Mouse (Mus musculus) heart, embryonic 14.5 days (tissue): ENCODE results near the gene E130114P18Rik. TPM values are rescaled to one million over a fixed set of nuclear protein-coding genes. Genes with fewer than 3 reads are reported as not detected.
A peak's percentile ranks its signal among the peaks of the same experiment; 100 is the strongest.

Source experiments
- ATAC-seq: fragments of 200-750 bp; cut with Nextera tagmentation; 2 replicates; pipeline ENCODE4 v1.8.0; 2017; ENCODE audit warnings: low read depth, moderate TSS enrichment; ENCODE audit not compliant: insufficient number of reproducible peaks, insufficient read depth, low FRiP score
- H3K27ac ChIP-seq, 2 experiments: fragments of 200-500 bp in 1 of 2; fragments of 300-500 bp in 1 of 2; sonication (generic) in 1 of 2; replicated peaks in 1 of 2; 2 replicates each; pipeline ENCODE4 v1.5.1; 2012 to 2014; ENCODE audit warnings: low read depth in 2 of 2, low read length in 2 of 2, control low read depth in 1 of 2, mild to moderate bottlenecking in 1 of 2, mixed read lengths in 1 of 2; ENCODE audit not compliant: control insufficient read depth in 1 of 2, insufficient read depth in 1 of 2
- H3K27me3 ChIP-seq: fragments of 300-500 bp; sonication (generic); 2 replicates; pipeline ENCODE4 v1.6.1; 2014; ENCODE audit warnings: mild to moderate bottlenecking, low read length, control low read depth; ENCODE audit not compliant: control insufficient read depth, insufficient read depth
- H3K36me3 ChIP-seq: fragments of 300-500 bp; sonication (generic); 2 replicates; pipeline ENCODE4 v1.6.1; 2014; ENCODE audit warnings: mild to moderate bottlenecking, control low read depth, low read length, mixed read lengths; ENCODE audit not compliant: control insufficient read depth, insufficient read depth
- H3K4me1 ChIP-seq, 2 experiments: fragments of 200-500 bp in 1 of 2; fragments of 300-500 bp in 1 of 2; sonication (generic) in 1 of 2; 2 replicates each; pipeline ENCODE4 v1.6.1; 2012 to 2014; ENCODE audit warnings: low read length in 2 of 2, control low read depth in 1 of 2, mixed read lengths in 1 of 2; ENCODE audit not compliant: control insufficient read depth in 2 of 2, insufficient read depth in 2 of 2
- H3K4me2 ChIP-seq: fragments of 300-500 bp; sonication (generic); 2 replicates; pipeline ENCODE4 v1.6.1; 2014; ENCODE audit warnings: mild to moderate bottlenecking, low read length
- H3K4me3 ChIP-seq, 2 experiments: fragments of 200-500 bp in 1 of 2; fragments of 300-500 bp in 1 of 2; sonication (generic) in 1 of 2; 2 replicates each; pipeline ENCODE4 v1.5.1; 2012 to 2014; ENCODE audit warnings: low read length in 2 of 2, mild to moderate bottlenecking in 2 of 2, control low read depth in 1 of 2, low read depth in 1 of 2, moderate library complexity in 1 of 2; ENCODE audit not compliant: control insufficient read depth in 1 of 2, insufficient read depth in 1 of 2
- H3K9ac ChIP-seq: fragments of 300-500 bp; sonication (generic); 2 replicates; pipeline ENCODE4 v1.6.1; 2014; ENCODE audit warnings: mild to moderate bottlenecking, low read length
- H3K9me3 ChIP-seq: fragments of 300-500 bp; sonication (generic); 2 replicates; pipeline ENCODE4 v1.6.1; 2016; ENCODE audit warnings: low read length, control low read depth; ENCODE audit not compliant: control insufficient read depth
- WGBS: fragments of 180-500 bp; shearing (Covaris S2); extraction: QIAGEN DNeasy Blood & Tissue Kit; methylation state at CpG from one replicate; pipeline ENCODE4 v1.1.7; 2014; 5-methylcytosine and 5-hydroxymethylcytosine counted together
- polyA plus RNA-seq: library from polyadenylated mRNA; unstranded; fragments of >200 nt; fragmentation: Nextera tagmentation; extraction: Ambion mirVana; gene quantifications from 2 replicates; pipeline ENCODE4 v1.2.1, GENCODE M21; 2014

The E130114P18Rik gene
- polyA plus RNA-seq, 1 experiment from 2014 or later = 0.59 TPM

- no peak overlapping the region for H3K4me3 ChIP-seq
- peak; percentile 39; the same call in 1 of the 2 replicates for ATAC-seq
- no peak overlapping the region for H3K9ac ChIP-seq
- H3K9me3 ChIP-seq = no peaks in the 10 kb centered on the region
- no peak overlapping the region for H3K27ac ChIP-seq
- WGBS = 13% methylated on average over 5 of the region's 5 CpGs
- no peaks in the 10 kb centered on the region for H3K27me3 ChIP-seq
- no peaks in the 10 kb centered on the region for H3K36me3 ChIP-seq
- peaks cover 4 to 19% of the 10 kb centered on the region in 2 experiments for H3K4me1 ChIP-seq
- H3K4me2 ChIP-seq = no peak overlapping the region
These were observed 184.0 kb downstream of the E130114P18Rik start for GRCm38 (mm10) chr4:97593869-97594268.

- no peak overlapping the region for H3K27ac ChIP-seq
- no peak for ATAC-seq
- H3K27me3 ChIP-seq = no peaks in the 10 kb centered on the region
- H3K4me3 ChIP-seq = no peak overlapping the region
- peaks cover 4 to 19% of the 10 kb centered on the region in 2 experiments for H3K4me1 ChIP-seq
- H3K4me2 ChIP-seq = no peak overlapping the region
- H3K36me3 ChIP-seq = no peaks in the 10 kb centered on the region
- H3K9ac ChIP-seq = no peak overlapping the region
- H3K9me3 ChIP-seq = no peaks in the 10 kb centered on the region
- WGBS = 73% methylated on average over 1 of the region's 1 CpGs
These were observed 188.1 kb downstream of the E130114P18Rik start for GRCm38 (mm10) chr4:97589790-97590189.

DNA sequence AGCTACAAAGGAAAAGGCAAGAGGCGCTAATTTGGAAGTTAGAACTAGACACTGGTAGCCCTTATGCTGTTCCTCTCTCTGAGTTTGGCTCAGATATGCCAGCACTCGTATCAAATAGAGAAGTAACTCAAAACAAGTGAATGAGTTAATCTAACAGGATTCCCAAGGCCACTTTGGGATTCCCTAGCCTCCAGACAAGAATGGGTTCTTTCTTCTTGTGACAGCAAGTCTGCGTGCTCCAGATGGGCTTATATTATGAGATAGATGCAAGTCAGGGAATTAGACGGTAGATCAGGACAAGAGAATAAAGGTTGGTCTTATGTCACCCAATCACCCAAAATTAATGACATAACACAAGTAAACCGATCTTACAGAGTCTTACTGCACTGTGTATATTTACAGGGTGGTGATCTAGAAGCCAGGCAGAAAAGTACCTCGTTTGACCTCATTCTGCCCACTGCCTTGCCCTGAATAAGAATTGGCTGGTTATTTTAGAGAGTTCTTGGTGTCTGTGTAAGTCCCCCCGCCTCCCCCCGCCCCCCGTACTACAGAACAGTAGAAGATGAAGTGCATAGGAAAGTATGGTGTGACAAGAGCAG is 190.4 kb downstream of the E130114P18Rik start:
- no peaks in the 10 kb centered on the region for H3K36me3 ChIP-seq
- no peak for ATAC-seq
- no peak overlapping the region for H3K4me2 ChIP-seq
- H3K27me3 ChIP-seq = no peaks in the 10 kb centered on the region
- no peak overlapping the region for H3K27ac ChIP-seq
- no peak overlapping the region for H3K9ac ChIP-seq
- H3K9me3 ChIP-seq = no peaks in the 10 kb centered on the region
- 77% methylated on average over 9 of the region's 9 CpGs for WGBS
- H3K4me1 ChIP-seq = no peaks in the 10 kb centered on the region; a peak in 1 of 4 replicates
- no peak overlapping the region for H3K4me3 ChIP-seq

- H3K4me2 ChIP-seq = no peak overlapping the region
- H3K27me3 ChIP-seq = no peaks in the 10 kb centered on the region
- no peaks in the 10 kb centered on the region for H3K36me3 ChIP-seq
- ATAC-seq = no peak
- WGBS = 88% methylated on average over 7 of the region's 7 CpGs
- no peaks in the 10 kb centered on the region for H3K9me3 ChIP-seq
- H3K4me1 ChIP-seq = peaks cover 2 to 4% of the 10 kb centered on the region in 2 experiments; a peak in 2 of 4 replicates
- H3K4me3 ChIP-seq = no peak overlapping the region
- H3K27ac ChIP-seq = no peak overlapping the region
- H3K9ac ChIP-seq = no peak overlapping the region
These were observed 192.7 kb downstream of the E130114P18Rik start for GRCm38 (mm10) chr4:97585170-97585569.

DNA sequence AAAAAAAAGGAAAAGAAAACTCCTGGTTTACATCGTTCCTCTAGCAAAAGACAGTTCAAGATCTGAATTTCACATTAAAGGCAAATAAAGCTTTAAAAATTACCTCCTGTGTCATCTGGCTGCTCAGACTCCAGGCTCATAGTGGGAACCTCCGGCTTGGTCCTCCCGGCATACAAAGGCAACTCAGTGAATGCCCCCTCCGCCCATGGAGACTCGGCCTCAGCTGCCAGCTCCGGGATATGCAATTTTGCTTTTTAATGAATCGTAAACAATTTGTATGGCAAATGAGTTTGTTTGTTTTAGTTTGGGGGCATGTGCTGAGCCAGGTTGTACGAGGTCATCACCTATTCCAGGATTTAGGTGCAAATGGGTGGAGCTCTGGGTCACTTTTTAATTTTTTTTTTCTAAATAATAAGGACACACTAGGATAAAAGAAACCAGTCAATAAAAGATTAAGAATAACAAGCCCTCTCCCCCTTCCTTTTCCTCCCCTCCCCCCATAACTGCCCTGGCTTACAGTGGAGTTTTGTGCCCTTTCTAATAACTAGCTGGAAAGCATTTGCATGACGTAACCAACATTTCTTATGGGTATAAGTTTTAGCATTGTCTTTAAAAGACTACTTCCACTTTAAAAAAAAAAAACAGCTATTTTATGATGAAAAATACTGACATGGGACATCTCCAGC is 193.3 kb downstream of the E130114P18Rik start:
- Histone ChIP-seq H3K9me3 (no peaks in the 10 kb centered on the region), H3K27ac (no peak overlapping the region), H3K36me3 (no peaks in the 10 kb centered on the region), H3K4me1 (peaks cover 2 to 4% of the 10 kb centered on the region in 2 experiments; a peak in 2 of 4 replicates), H3K4me2 (no peak overlapping the region), H3K9ac (no peak overlapping the region), H3K4me3 (no peak overlapping the region), H3K27me3 (no peaks in the 10 kb centered on the region)
- no peak for ATAC-seq
- WGBS = 82% methylated on average over 9 of the region's 9 CpGs

DNA sequence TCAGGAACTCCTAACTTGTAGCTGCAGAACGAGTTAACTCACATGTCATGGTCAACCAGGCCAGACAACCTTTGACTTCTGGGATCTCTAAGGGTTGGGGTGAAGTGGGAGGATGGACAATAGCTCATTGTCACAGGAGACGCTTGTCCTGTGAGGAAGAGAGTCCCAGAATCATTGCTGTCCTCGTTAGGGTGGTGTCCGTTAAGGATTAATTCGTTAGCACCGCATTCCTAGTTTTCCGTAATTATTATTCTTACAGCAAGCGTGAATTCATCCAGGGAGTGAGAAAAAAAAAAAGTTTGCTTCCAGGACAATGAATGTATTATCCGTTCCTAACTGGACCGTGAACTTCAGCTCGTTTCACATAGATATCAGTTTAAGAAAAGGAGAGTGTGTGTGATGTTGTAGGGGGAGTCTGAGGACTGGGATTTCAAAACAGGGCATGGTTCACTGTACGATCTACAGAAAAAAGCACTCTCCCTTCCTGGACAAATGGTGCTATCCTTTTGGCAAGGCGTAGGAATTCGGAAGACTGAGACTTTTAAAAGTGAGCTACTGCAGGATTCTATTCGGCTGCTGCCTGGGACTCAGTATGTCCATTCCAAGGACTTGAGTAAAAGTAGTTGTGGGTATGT is 195.0 kb downstream of the E130114P18Rik start:
- H3K9me3 ChIP-seq = no peaks in the 10 kb centered on the region
- peaks cover 2 to 4% of the 10 kb centered on the region in 2 experiments; a peak in 2 of 4 replicates for H3K4me1 ChIP-seq
- ATAC-seq = no peak
- no peaks in the 10 kb centered on the region for H3K27me3 ChIP-seq
- no peaks in the 10 kb centered on the region for H3K36me3 ChIP-seq
- no peak overlapping the region for H3K4me3 ChIP-seq
- peak overlapping the region; percentile 19; the same call in 1 of the 2 replicates for H3K4me2 ChIP-seq
- no peak overlapping the region for H3K9ac ChIP-seq
- 63% methylated on average over 15 of the region's 15 CpGs for WGBS
- no peak overlapping the region for H3K27ac ChIP-seq

- no peak for ATAC-seq
- no peak overlapping the region for H3K27ac ChIP-seq
- H3K4me1 ChIP-seq = peaks cover 2 to 4% of the 10 kb centered on the region in 2 experiments; a peak in 2 of 4 replicates
- no peaks in the 10 kb centered on the region for H3K27me3 ChIP-seq
- no peak overlapping the region for H3K9ac ChIP-seq
- no peaks in the 10 kb centered on the region for H3K36me3 ChIP-seq
- H3K9me3 ChIP-seq = no peaks in the 10 kb centered on the region
- H3K4me2 ChIP-seq = no peak overlapping the region
- WGBS = 58% methylated on average over 3 of the region's 3 CpGs
- no peak overlapping the region for H3K4me3 ChIP-seq
These were observed 195.8 kb downstream of the E130114P18Rik start for GRCm38 (mm10) chr4:97582064-97582415.
